Mouse (Mus musculus) small intestine, adult 2 months (tissue): ENCODE data around the gene Ctnnal1.

Source experiments
- CTCF ChIP-seq: fragments of 200-500 bp; IDR thresholded peaks from 2 replicates; pipeline ENCODE4 v1.5.1; 2012; ENCODE audit warnings: low read depth, mild to moderate bottlenecking, control low read depth, inconsistent platforms, low read length, moderate library complexity, mixed read lengths; ENCODE audit not compliant: insufficient replicate concordance, insufficient read length; ENCODE audit errors: extremely low read depth
- POLR2A ChIP-seq: fragments of 200-500 bp; IDR thresholded peaks from 2 replicates; pipeline ENCODE4 v1.6.1; 2012; ENCODE audit warnings: low read depth, mild to moderate bottlenecking, control low read depth, inconsistent platforms, low read length, moderate library complexity

- TF ChIP-seq CTCF = no peak
- TF ChIP-seq POLR2A = no peak
Observed at GRCm38 (mm10) chr4:56771065-56771464, 93.9 kb downstream of the Ctnnal1 start.
